Mouse (Mus musculus) gastrocnemius, postnatal 14 days (tissue): ENCODE measurements around the gene Gm10273. TPM values are rescaled to one million over a fixed set of nuclear protein-coding genes. Genes with fewer than 3 reads are reported as not detected.

Experiments used
- DNase-seq: peaks from one replicate; pipeline ENCODE4 v3.0.0; 2021; ENCODE audit warnings: mixed read lengths
- intact Hi-C: fragments of 180-260 bp; cut with DNase I; formaldehyde crosslinking; loops from one replicate; pipeline ENCODE4 v1.15.1; 2025; ENCODE audit warnings: low total_unique reads
- total RNA-seq, 2 experiments: library from RNA; stranded (reverse); gene quantifications; 2 replicates each; pipeline ENCODE4 v1.2.3; 2021

The Gm10273 gene
- total RNA-seq, 2 experiments from 2014 or later, result 106 to 119 TPM

- intact Hi-C loops, result no loop called here
- no peak for DNase-seq
Measured at GRCm38 (mm10) chr10:59386951-59387350, 8.5 kb upstream of the Gm10273 start.

DNA sequence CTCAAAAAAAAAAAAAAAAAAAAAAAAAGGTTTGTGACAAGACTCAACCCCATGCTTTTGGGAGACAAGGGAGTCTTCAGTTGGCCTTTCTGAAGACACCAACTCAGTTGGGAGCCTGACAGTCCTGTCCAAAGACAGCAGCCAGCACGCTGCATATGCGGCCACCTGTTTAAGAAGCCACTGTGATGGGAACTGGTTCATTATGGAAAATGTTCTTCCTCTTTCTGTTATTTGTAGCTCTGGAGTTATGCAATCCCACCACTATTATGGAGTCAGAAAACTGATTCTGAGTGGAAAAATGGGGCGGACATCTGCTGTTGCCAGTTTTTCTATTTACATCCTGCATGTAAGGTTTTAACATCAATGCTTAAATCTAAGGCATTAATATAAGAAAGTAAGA, 5.8 kb upstream of the Gm10273 start:
- intact Hi-C loops, result no loop called here

GRCm38 (mm10) chr10:59391907-59392306, 3.5 kb upstream of the Gm10273 start:
- intact Hi-C loops, result no loop called here
- no peak for DNase-seq

More for the DNA sequence above, 5.8 kb upstream of the Gm10273 start:
- DNase-seq, result no peak

DNA sequence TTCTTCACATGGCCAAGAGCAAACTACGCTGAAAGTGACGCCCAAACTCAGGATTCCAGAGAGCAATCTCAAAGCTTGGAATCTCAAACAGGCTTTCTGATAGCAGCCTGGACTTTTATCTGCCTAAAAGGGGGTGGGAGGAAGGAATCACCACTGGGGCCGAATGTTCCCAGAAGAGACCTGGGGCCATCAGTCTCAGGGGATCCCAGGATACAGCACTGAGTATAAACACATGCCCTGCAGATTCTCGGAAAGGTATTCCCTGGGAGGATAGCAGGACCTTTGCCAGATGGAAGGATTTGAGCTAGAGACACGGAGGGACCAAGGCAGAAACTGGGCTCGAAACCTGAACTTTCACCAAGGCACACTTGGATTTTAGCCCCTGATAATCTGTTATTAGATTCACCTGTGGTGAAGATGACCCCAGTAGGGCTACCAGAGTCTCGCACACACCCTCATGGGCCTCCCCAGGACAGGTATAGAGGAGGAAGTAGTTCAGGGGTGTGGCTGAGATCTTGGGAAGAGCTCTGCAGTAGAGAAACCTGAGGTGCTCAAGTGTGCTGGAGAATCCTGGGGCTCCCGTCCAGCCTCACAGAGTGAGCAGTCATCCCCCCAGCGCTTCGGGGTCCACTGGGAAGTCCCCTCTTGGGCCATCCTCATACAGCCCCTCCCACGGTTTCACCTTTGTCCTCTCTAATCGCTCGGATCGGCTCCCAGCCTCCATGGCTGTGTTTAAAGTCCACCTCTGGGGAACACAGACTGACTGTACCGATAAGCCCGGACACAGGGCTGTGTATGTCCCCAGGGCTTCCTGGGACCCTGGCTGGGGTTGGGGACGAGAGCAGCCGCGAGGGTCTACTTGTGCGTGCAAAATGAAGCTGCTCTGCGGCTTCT, 7.7 kb downstream of the Gm10273 start, which contains the start of gene Pla2g12b:
Gene Pla2g12b, plus strand, starts transcription at position 762 of the 894 bp plus-strand sequence.
- no peak for DNase-seq
- intact Hi-C loops, result no loop called here

DNA sequence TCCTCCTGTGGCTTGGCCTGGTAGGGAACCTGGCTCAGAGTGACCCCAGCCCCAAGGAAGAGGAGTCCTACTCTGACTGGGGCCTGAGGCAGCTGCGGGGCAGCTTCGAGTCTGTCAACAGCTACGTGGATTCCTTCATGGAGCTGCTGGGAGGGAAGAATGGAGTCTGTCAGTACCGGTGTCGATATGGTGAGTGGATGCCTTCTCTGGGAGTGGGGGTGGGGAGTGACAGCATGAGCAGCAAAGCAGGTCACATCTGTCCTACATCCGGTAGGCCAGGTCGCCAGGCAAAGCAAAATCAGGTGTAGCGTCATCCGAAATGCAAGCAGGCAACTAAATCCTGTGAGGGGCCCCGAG, 8.3 kb downstream of the Gm10273 start:
- intact Hi-C loops, result no loop called here
- no peak for DNase-seq

DNA sequence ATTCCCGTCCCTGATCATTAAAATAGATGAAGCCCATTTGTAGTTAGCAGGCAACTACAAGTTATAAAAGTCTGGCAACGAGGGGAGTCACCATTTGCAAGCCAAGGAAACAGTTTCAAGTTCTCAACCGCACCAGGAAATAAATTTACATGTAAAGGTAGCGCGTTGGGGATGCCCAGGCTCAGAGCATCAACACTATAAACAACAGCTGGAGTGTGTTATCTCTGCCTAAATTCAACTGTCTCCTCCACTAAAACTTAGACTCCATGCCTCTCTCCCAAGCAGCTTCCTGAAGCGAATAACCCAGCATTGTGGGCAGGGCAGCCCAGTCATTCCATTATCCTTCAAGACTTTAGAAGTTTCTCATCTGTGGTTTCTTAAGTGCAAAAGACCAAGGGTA, 13.1 kb downstream of the Gm10273 start:
- intact Hi-C loops, result no loop called here
- no peak for DNase-seq

DNA sequence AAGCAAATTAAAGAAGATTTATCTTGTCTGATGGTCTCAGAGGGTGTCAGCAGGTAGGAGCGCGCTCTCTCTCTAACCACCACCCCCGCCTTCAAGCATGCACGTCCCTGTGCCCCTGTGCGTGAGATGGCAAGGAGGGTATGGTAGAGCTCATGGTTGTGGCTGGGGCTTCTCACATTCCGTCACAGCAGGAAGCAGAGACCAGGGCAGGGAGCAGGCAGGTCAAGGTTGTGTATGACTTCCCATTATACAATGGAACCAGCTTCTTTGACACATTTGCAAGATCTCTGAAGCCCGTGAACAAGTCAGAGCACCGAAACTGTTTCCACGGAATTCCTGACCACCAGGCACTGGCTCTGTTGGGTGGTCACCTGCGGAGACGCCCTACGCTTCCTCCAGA, 14.8 kb downstream of the Gm10273 start:
- intact Hi-C loops, result no loop called here
- DNase-seq, result no peak

DNA sequence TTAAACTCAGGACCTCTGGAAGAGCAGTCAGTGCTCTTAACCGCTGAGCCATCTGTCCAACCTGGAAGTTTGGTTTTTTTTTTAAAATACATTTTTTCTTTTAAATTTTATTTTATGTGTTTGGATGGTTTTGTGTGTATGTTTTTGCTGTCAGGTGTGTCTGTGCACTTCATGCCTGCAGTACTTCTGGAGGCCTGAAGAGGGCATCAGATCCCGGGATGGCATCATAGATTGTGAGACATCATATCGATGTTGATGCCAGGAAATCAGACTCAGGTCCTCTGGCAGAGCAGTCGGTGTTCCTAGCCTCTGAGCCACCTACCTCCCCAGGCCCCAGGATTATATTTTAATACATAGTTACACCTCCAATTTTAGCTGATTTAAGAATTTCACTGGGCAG, 18.3 kb downstream of the Gm10273 start:
- no peak for DNase-seq
- intact Hi-C loops, result no loop called here

DNA sequence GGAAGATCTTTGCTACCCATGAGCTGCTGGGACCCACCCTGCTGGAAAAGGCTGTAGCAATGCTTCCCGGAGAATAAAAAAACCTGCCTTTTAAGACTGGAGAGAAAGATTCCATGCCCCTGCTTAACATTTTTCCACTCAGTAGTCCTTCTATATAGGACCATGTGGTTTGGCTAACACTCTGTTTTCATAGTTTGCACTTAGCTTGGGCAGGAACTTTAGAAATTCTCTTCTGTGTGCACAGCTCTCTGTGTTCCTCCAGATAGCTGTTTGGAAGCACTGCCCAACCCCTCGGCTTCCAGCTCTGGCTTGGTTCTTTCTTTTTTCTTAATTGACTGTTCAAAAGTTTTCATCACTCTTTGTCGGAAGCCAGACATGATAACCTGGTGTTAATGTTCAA, 21.2 kb downstream of the Gm10273 start:
- intact Hi-C loops, result no loop called here
- no peak for DNase-seq

GRCm38 (mm10) chr10:59419516-59419915, 24.1 kb downstream of the Gm10273 start:
- intact Hi-C loops, result no loop called here
- DNase-seq, result no peak

GRCm38 (mm10) chr10:59424453-59424852, 29.0 kb downstream of the Gm10273 start:
- intact Hi-C loops, result no loop called here
- DNase-seq, result no peak

DNA sequence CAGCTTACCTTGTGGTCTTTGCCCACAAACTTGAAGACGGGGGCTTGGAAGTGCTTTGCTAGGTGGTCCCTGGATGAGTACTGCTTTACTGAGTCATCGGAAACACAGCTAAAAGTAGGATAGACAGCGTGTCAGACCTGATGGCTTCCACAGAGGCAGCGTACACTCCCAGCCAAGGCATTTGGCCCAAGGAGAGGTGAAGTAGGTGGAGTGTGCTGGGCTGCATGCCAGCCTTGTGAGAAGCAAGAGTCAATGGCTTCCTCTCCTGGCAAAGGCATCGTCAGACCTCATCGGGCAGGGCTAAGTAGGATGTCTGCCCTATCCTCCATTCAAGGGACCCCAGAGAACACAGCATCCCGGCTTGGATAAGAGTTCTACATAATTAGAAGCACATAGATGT, 29.9 kb downstream of the Gm10273 start:
- intact Hi-C loops, result no loop called here

GRCm38 (mm10) chr10:59426371-59426770, 30.9 kb downstream of the Gm10273 start:
- DNase-seq, result no peak
- intact Hi-C loops, result no loop called here

More for the DNA sequence above, 29.9 kb downstream of the Gm10273 start:
- DNase-seq, result peak; percentile 80

DNA sequence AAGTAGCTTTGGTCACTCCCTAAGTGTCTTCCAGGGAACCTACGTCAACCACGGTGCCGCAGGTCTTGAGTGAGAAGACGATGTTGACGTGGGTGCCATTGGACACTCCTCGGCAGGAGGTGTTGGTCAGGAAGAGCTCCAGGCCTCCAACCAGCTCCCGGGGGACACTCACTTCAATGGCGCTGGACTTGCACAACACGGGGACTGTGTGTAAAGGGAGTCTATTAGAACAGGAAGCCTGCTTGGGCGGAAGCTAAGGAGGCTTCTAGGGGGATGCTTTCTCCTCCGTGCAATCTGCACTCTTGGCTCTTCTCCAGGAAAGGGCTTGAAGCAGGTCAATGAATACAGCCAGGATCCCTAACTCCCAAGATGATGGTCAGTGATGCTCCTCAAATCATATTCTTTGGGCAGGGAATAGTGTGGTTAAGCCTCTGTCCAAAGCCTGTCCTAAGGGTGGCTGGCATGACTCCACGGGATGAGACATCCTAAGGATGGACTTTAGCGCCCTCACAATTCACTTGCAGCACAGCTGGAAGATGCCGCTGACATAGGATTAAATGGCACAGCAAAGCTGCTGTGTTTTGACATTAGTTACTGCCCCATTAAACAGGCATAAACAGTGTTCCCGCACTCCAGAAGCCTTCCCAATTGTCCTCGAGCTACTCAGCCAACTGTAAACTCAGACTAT, 34.2 kb downstream of the Gm10273 start:
- no peak for DNase-seq
- intact Hi-C loops, result no loop called here

- no peak for DNase-seq
- intact Hi-C loops, result no loop called here
Measured at GRCm38 (mm10) chr10:59430701-59431218, 35.3 kb downstream of the Gm10273 start.

- no peak for DNase-seq
- intact Hi-C loops, result no loop called here
Measured at GRCm38 (mm10) chr10:59435746-59436145, 40.3 kb downstream of the Gm10273 start.

DNA sequence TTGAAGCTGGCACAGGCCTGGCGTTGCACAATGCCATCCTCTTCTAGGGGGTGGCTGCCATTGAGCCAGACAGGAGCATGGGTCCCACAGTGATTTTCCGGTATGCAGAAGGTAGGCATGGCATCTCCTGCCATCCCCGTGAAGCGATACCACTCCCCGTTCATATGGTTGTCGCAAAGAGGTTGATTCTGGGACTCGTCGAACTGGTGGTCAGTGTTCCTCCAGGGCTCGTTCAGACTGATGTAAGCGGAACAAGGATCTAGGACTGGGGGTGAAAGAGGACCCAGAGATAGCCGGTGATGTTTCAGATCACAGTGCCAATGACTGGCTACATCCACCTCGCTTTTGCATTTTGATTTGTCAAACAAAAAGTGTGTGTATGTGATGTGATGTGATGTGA, 43.2 kb downstream of the Gm10273 start:
- no peak for DNase-seq
- intact Hi-C loops, result no loop called here

DNA sequence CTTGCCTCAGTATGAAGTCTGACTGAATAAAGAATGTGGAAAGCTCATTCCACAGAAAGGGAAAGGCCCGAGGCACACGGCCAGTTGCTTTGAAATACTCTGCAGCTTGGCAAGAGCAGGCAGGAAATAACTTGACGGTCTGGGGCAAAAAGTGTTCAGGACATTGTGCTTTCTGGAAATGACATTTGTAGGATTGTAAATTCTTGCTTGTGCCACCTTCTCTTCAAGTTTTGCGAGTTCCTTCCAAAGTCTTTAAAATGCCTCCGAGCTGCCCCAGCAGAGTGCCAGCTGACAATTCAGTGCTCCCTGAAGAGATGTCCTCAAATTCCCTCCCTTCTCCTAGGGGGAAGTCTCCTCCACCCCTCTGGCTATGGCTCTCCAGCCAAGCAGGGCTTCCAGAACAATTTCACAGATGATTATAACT, 44.1 kb downstream of the Gm10273 start:
- DNase-seq, result peak; percentile 83
- intact Hi-C loops, result no loop called here

DNA sequence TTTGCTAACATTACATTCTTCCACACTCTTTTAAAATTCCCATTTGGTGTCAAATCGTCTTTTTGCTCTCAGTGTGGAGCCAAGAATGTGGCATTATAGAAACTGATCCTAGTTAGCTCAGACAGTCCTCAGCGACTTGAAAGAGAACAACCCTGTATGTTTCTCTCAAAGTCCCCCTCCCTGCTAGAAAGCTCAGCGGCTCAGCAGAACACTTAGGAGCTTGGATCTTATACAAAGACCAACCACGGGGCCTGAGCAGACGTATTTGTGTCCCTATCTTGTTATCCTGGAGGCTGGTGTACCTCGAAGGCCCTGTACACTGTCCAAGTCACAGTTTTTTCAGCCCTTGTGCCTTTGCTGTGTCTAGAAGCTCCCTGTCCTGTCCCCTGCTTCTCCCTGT, 44.7 kb downstream of the Gm10273 start:
- intact Hi-C loops, result no loop called here

GRCm38 (mm10) chr10:59441735-59442134, 46.3 kb downstream of the Gm10273 start, which contains the start of gene Oit3:
TSS of gene Oit3 (minus strand) at chr10:59441778.
- no peak for DNase-seq
- intact Hi-C loops, result no loop called here

More for the DNA sequence above, 44.7 kb downstream of the Gm10273 start:
- DNase-seq, result no peak

DNA sequence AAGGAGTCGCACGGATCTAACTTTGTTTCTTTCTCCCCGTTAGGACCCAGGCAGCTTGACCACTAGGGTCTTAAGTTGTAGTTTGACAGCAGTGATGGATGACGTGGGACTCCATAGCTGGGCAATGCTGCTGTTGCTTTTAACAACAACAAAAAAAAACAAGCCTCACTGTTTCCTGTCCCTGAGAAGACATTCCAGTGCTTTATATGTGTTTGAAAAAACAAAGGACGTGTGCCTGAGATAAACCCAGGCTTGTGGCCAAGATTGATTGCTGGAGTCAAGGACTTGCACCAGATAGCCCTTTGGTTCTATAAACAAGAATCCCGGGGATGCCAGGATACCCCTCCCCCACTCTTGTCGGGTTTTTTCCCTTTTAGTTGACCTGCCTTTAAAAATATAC, 47.8 kb downstream of the Gm10273 start:
- no peak for DNase-seq
- intact Hi-C loops, result no loop called here
